Mouse (Mus musculus): ENCODE results near the gene Islr2. TPM values are rescaled to one million over a fixed set of nuclear protein-coding genes. Genes with fewer than 3 reads are reported as not detected.

Gene Islr2
- 0.16 TPM in 1 of 2 replicates, not detected in the other for total RNA-seq (2023)

GRCm38 (mm10) chr9:58203516-58204447 lies at the start of gene Islr2, which contains the start of gene Islr:
TSS of gene Islr2 (minus strand) at chr9:58204319.
TSS of gene Islr (minus strand) at chr9:58204306.

GRCm38 (mm10) chr9:58253033-58253804 lies 49.1 kb upstream of the Islr2 start, which contains the start of gene Stoml1:
TSS of gene Stoml1 (plus strand) at chr9:58253164.

GRCm38 (mm10) chr9:58249592-58250192 lies 45.6 kb upstream of the Islr2 start, which contains the start of gene Pml:
TSS of gene Pml (minus strand) at chr9:58249786.

Other genes with a start within 250 kb of the Islr2 start
- gene Cyp11a1, start 197.9 kb downstream of the Islr2 start, total RNA-seq (2023), result 2.3 and 3.1 TPM in 2 replicates
- gene Stra6, start 140.5 kb downstream of the Islr2 start, total RNA-seq (2023), result not detected in 2 replicates
- not detected in 2 replicates for gene Ccdc33, start 85.5 kb downstream of the Islr2 start, total RNA-seq (2023)
- gene Islr, start within 50 bp of the Islr2 start, total RNA-seq (2023), result 0.38 TPM in 1 of 2 replicates, not detected in the other
- 18.9 and 27.7 TPM in 2 replicates for gene Pml, start 45.5 kb upstream of the Islr2 start, total RNA-seq (2023)
- gene Stoml1, start 48.8 kb upstream of the Islr2 start, total RNA-seq (2023), result 7.1 and 10.3 TPM in 2 replicates
- gene Loxl1, start 108.9 kb upstream of the Islr2 start, total RNA-seq (2023), result not detected in 2 replicates
- gene Tbc1d21, start 166.1 kb upstream of the Islr2 start, total RNA-seq (2023), result not detected in 2 replicates